ENCODE assay signal across 8 mouse cellular contexts in the genomic region with DNA sequence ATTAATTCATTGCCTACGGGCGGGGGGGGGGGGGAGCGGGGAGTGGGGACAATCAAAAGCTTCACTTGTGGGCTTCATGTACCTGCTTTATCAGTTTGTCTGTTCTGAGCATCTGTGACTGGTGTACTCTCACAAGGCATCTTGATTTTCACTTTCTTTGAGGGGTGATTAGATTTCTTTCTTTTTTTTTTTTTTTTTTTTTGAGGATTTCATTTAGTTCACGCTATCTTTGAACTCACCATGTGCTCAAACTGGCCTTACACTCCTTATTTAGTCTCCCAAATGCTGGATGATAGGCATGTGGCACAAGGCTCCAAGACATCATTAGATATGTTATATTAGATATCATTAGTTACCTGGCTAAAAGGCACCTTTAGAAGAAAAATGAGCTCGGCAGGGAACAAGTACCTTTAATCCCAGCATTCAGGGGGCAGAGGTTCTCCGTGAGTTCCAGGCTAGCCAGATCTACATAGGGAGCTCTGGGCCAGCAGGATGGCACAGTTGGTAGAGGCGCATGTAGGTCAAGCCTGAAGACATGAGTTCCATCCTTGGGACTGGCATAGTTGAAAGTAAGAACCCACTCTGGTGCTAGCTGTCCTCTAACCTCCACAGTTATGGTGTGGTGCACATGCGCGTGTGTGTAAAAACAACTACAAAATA. TPM values are rescaled to one million over a fixed set of nuclear protein-coding genes. Genes with fewer than 3 reads are reported as not detected.
A peak's percentile ranks its signal among the peaks of the same experiment; 100 is the strongest.
DNase-seq lines count a peak whose midpoint lies in the region; ATAC-seq and TF ChIP-seq lines count a peak whose summit lies in the region.

No protein-coding gene starts in this region.

- H3K9ac ChIP-seq in limb, embryonic 12.5 days (replicated peaks): peak overlapping the region; percentile 69
- peak overlapping the region; percentile 37; the same call in 1 of the 2 replicates for H3K9ac ChIP-seq in stomach, embryonic 14.5 days (replicated peaks; ENCODE audit: low read depth, low read length)

- H3K9me3 ChIP-seq in limb, embryonic 12.5 days: no peaks in the 10 kb centered on the region
- H3K9me3 ChIP-seq in stomach, embryonic 14.5 days (ENCODE audit: control insufficient read depth, low read depth, low read length): no peaks in the 10 kb centered on the region

- no peak for DNase-seq in cerebellum, adult 2 months
- no peak for DNase-seq in cerebellum, postnatal 25 days
- peak; percentile 25 for DNase-seq in retina, embryonic 14.5 days (ENCODE audit: low spot score)
- no peak for DNase-seq in retina, postnatal 1 day
- DNase-seq in urinary bladder, postnatal 14 days (ENCODE audit: low spot score): no peak
- no peak for DNase-seq in frontal cortex, postnatal 25 days (ENCODE audit: low spot score in 2 of 2)

- TF ChIP-seq CTCF in cerebellum, adult 2 months (IDR thresholded peaks at IDR 0.05; ENCODE audit: borderline replicate concordance, insufficient read depth, low read depth, low read length): no peak

- no peaks in the 10 kb centered on the region for H3K36me3 ChIP-seq in limb, embryonic 12.5 days
- H3K36me3 ChIP-seq in stomach, embryonic 14.5 days (ENCODE audit: control insufficient read depth, insufficient read depth, low read length): no peaks in the 10 kb centered on the region

- peaks cover 4% of the 10 kb centered on the region; the same call in 1 of the 2 replicates for H3K4me1 ChIP-seq in cerebellum, adult 2 months (ENCODE audit: control insufficient read depth, insufficient read depth, low read length)
- H3K4me1 ChIP-seq in limb, embryonic 12.5 days (replicated peaks): peaks cover 10% of the 10 kb centered on the region; the same call in 1 of the 2 replicates
- H3K4me1 ChIP-seq in stomach, embryonic 14.5 days (ENCODE audit: control insufficient read depth, insufficient read depth, low read length): no peaks in the 10 kb centered on the region

- H3K27ac ChIP-seq in cerebellum, adult 2 months (ENCODE audit: insufficient read depth, low read length): no peak overlapping the region
- peak overlapping the region; percentile 84 for H3K27ac ChIP-seq in limb, embryonic 12.5 days
- H3K27ac ChIP-seq in stomach, embryonic 14.5 days (ENCODE audit: low read length): peak overlapping the region; percentile 71; the same call in 1 of the 2 replicates

- 42% methylated on average over 9 of the region's 9 CpGs for WGBS in cerebellum, adult 2 months
- WGBS in limb, embryonic 12.5 days: 55% methylated on average over 9 of the region's 9 CpGs
- 57% methylated on average over 9 of the region's 9 CpGs for WGBS in stomach, embryonic 14.5 days

- peak overlapping the region; percentile 58 for H3K4me2 ChIP-seq in limb, embryonic 12.5 days
- peak overlapping the region; percentile 58 for H3K4me2 ChIP-seq in stomach, embryonic 14.5 days (replicated peaks; ENCODE audit: low read depth, low read length)

- H3K4me3 ChIP-seq in cerebellum, adult 2 months (replicated peaks; ENCODE audit: insufficient read depth, low read depth, low read length): peak overlapping the region; percentile 85
- H3K4me3 ChIP-seq in limb, embryonic 12.5 days (replicated peaks): peak overlapping the region; percentile 50
- H3K4me3 ChIP-seq in stomach, embryonic 14.5 days (ENCODE audit: low read depth, low read length): peak overlapping the region; percentile 42

- ATAC-seq in limb, embryonic 12.5 days (ENCODE audit: insufficient number of reproducible peaks, insufficient read depth, low FRiP score, low TSS enrichment, low read depth): no peak
- no peak for ATAC-seq in stomach, embryonic 14.5 days (ENCODE audit: insufficient number of reproducible peaks, insufficient read depth, low FRiP score, low read depth)

- TF ChIP-seq POLR2A in cerebellum, adult 2 months (IDR thresholded peaks at IDR 0.05; ENCODE audit: borderline replicate concordance, insufficient read depth, low read length): no peak

- H3K27me3 ChIP-seq in cerebellum, adult 2 months (ENCODE audit: control insufficient read depth, insufficient read depth, low read length): no peaks in the 10 kb centered on the region
- no peaks in the 10 kb centered on the region for H3K27me3 ChIP-seq in limb, embryonic 12.5 days
- no peaks in the 10 kb centered on the region for H3K27me3 ChIP-seq in stomach, embryonic 14.5 days (ENCODE audit: control insufficient read depth, insufficient read depth, low read length)

RNA-seq across cellular contexts. Expression of a gene that starts 0.5 kb away (rescaled TPM):
- 1.2 and 1.5 TPM in 2 replicates for polyA plus RNA-seq in cerebellum, adult 2 months (2012; rRNA removed)
- 5.9 and 7.6 TPM in 2 replicates for polyA plus RNA-seq in limb, embryonic 12.5 days (2016; fragmentation: Nextera tagmentation; extraction: Ambion mirVana)
- 3.9 and 6.2 TPM in 2 replicates for polyA plus RNA-seq in stomach, embryonic 14.5 days (2014; fragmentation: Nextera tagmentation; extraction: Ambion mirVana)

RNA-seq across cellular contexts. Expression of a gene that starts 2.6 kb away (rescaled TPM):
- polyA plus RNA-seq in cerebellum, adult 2 months (2012; rRNA removed): 0.08 and 0.26 TPM in 2 replicates
- polyA plus RNA-seq in limb, embryonic 12.5 days (2016; fragmentation: Nextera tagmentation; extraction: Ambion mirVana): not detected in 2 replicates
- not detected in 2 replicates for polyA plus RNA-seq in stomach, embryonic 14.5 days (2014; fragmentation: Nextera tagmentation; extraction: Ambion mirVana)

RNA-seq across cellular contexts. Expression of a gene that starts 24.9 kb away (rescaled TPM):
- 47.2 and 49.6 TPM in 2 replicates for polyA plus RNA-seq in cerebellum, adult 2 months (2012; rRNA removed)
- 61.1 and 68.1 TPM in 2 replicates for polyA plus RNA-seq in limb, embryonic 12.5 days (2016; fragmentation: Nextera tagmentation; extraction: Ambion mirVana)
- polyA plus RNA-seq in stomach, embryonic 14.5 days (2014; fragmentation: Nextera tagmentation; extraction: Ambion mirVana): 29.6 and 32.3 TPM in 2 replicates

RNA-seq across cellular contexts. Expression of a gene that starts 32.2 kb away (rescaled TPM):
- 295 and 322 TPM in 2 replicates for polyA plus RNA-seq in cerebellum, adult 2 months (2012; rRNA removed)
- polyA plus RNA-seq in limb, embryonic 12.5 days (2016; fragmentation: Nextera tagmentation; extraction: Ambion mirVana): 52.9 and 59.4 TPM in 2 replicates
- 34.3 and 39.0 TPM in 2 replicates for polyA plus RNA-seq in stomach, embryonic 14.5 days (2014; fragmentation: Nextera tagmentation; extraction: Ambion mirVana)

RNA-seq across cellular contexts. Expression of a gene that starts 47.2 kb away (rescaled TPM):
- 80.0 and 83.9 TPM in 2 replicates for polyA plus RNA-seq in cerebellum, adult 2 months (2012; rRNA removed)
- 22.9 and 29.5 TPM in 2 replicates for polyA plus RNA-seq in limb, embryonic 12.5 days (2016; fragmentation: Nextera tagmentation; extraction: Ambion mirVana)
- polyA plus RNA-seq in stomach, embryonic 14.5 days (2014; fragmentation: Nextera tagmentation; extraction: Ambion mirVana): 24.6 and 27.2 TPM in 2 replicates
